Mouse (Mus musculus): ENCODE data around the gene Pde6c.

GRCm38 (mm10) chr19:38120123-38120760 lies 12.3 kb upstream of the Pde6c start:
- no peak for TF ChIP-seq POLR2A (IDR thresholded peaks at IDR 0.05; ENCODE audit: control insufficient read depth, low read depth, low read length)
- TF ChIP-seq CTCF (IDR thresholded peaks at IDR 0.05; ENCODE audit: control insufficient read depth, insufficient read depth, insufficient replicate concordance, low read depth, low read length), result no peak

All from testis, adult 2 months (tissue).